Mouse (Mus musculus) brown adipose tissue, adult 24 weeks (tissue): ENCODE data around the gene Capn13. TPM values are rescaled to one million over a fixed set of nuclear protein-coding genes. Genes with fewer than 3 reads are reported as not detected.

Experiments used
- H3K27ac ChIP-seq: fragments of 200-500 bp; replicated peaks from 2 replicates; pipeline ENCODE4 v1.5.1; 2012; ENCODE audit warnings: low read depth, mild to moderate bottlenecking, low read length
- H3K4me1 ChIP-seq: fragments of 200-500 bp; 2 replicates; pipeline ENCODE4 v1.6.1; 2012; ENCODE audit warnings: low read length, mixed read lengths; ENCODE audit not compliant: control insufficient read depth, insufficient read depth, insufficient read length
- H3K4me3 ChIP-seq: fragments of 200-500 bp; 2 replicates; pipeline ENCODE4 v1.5.1; 2012; ENCODE audit warnings: low read depth, mild to moderate bottlenecking, low read length, moderate library complexity; ENCODE audit not compliant: insufficient read depth
- polyA plus RNA-seq: library from polyadenylated mRNA; stranded (reverse); fragments of >200 nt; gene quantifications from 2 replicates; pipeline ENCODE4 v1.2.4, GENCODE M21; 2012; ENCODE audit not compliant: missing spikeins, insufficient read depth, insufficient read length

Capn13 gene
- polyA plus RNA-seq, 1 experiment, result not detected

DNA sequence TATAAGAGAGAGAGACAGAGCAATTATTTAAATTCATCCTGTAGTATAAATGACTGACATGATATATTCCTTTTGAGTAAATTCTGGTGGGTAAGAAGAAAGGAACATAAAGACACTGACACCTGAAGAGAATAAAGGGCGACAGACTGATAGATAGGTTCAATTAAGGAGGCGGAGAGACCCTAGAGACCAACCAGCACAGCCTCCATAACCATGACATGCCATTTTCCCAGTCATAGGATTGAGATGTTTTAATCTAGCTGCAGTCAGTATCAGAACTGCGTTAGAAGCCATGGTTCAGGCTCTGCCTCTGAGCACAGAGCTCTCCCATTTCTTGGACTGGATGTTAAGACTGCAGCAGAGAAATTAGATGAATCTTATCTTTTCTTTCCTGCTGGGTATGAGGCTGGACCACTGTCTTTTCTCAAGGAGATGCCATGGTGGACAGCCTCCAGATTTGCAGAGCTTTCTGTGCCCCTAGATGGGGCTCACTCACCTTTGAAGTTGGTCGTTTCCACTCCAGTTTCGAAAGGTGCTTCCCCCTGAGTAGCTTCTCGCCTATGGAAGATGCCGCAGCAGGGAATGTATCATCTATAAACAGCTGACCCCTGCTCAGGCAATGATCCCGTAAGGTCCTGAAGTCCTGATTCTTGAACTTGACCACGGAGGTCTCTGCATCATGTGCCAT, 18.2 kb downstream of the Capn13 start:
- no peak overlapping the region for H3K4me3 ChIP-seq
- no peaks in the 10 kb centered on the region for H3K4me1 ChIP-seq
- no peak overlapping the region for H3K27ac ChIP-seq

- H3K4me3 ChIP-seq, result no peak overlapping the region
- no peak overlapping the region for H3K27ac ChIP-seq
- H3K4me1 ChIP-seq, result no peaks in the 10 kb centered on the region
Observed at GRCm38 (mm10) chr17:73381681-73382080, 19.0 kb downstream of the Capn13 start.

DNA sequence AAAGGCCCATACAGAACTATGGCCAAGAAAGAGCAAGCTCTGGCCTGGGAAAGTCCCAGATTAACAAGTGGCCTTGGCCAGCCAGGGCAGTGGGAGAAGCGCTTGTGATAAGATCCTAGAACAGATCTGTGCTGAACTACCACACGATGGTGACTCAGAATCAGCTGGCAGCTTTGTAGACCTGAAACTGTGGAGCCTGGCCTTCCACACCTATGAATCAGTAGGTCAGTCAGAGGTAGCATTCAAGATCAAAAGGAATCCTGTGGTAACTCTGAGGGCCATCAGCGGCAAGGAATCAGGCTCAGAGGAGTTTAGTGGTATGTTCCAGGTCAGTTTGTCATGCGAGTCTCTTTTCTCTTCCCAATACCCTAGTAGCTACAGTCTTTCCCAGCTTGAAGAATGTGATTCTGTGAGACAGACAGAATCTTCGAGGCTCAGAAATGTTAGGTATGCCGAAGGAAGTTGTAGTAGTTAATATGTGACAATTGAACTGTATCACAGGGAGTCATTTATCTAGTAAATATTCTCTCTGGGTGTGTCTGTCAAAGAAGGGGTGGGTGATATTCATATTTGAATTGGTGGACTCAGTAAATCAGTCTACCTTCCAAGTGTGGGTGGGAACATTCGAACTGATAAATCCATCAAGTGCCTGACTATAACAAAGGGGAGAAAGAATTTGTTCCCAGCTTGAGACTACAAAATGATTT, 22.7 kb downstream of the Capn13 start:
- H3K27ac ChIP-seq, result no peak overlapping the region
- H3K4me1 ChIP-seq, result no peaks in the 10 kb centered on the region
- no peak overlapping the region for H3K4me3 ChIP-seq

DNA sequence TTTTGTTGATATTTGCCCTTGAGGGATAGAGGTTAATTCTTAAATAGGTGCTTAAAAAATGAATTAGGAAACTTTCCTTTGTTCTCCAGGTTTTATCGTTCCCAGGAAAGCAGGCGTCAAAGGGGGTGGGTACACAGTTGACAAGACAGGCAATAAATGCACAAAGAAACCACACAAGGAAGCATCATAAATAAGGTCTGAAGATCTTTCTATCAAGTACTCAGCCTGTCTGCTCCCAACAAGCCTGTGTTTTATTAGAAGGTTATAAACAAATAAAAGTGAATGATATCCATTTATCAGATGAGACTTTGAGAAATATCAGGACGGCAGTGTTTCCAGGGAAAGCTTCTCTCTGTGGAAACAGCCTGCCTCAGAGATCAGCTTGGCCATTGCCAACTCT, 33.3 kb downstream of the Capn13 start:
- no peaks in the 10 kb centered on the region for H3K4me1 ChIP-seq
- no peak overlapping the region for H3K4me3 ChIP-seq
- H3K27ac ChIP-seq, result no peak overlapping the region

DNA sequence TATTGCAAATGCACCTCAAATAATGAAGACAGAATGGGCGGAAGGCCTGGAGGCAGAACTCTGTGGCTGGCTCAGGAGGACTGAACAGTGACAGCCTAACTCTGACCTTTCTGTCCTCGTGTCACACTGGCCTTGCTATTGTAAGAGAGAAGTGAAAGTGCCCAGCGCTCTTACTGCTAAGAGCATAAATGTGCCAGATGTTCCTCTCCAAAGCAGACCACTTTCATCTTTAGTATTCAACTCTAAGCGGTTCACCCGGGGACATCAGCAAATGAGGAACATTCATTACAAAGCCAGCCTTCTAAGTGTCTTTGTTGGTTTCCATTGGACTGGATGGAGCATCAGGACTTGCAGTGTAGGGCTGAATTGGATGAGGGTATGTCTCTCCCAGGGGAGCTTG, 39.6 kb downstream of the Capn13 start:
- Histone ChIP-seq H3K4me1 (no peaks in the 10 kb centered on the region), H3K4me3 (no peak overlapping the region), H3K27ac (0 out of 2 replicates have a peak overlapping the region, but pooled peaks have one; percentile 5)

DNA sequence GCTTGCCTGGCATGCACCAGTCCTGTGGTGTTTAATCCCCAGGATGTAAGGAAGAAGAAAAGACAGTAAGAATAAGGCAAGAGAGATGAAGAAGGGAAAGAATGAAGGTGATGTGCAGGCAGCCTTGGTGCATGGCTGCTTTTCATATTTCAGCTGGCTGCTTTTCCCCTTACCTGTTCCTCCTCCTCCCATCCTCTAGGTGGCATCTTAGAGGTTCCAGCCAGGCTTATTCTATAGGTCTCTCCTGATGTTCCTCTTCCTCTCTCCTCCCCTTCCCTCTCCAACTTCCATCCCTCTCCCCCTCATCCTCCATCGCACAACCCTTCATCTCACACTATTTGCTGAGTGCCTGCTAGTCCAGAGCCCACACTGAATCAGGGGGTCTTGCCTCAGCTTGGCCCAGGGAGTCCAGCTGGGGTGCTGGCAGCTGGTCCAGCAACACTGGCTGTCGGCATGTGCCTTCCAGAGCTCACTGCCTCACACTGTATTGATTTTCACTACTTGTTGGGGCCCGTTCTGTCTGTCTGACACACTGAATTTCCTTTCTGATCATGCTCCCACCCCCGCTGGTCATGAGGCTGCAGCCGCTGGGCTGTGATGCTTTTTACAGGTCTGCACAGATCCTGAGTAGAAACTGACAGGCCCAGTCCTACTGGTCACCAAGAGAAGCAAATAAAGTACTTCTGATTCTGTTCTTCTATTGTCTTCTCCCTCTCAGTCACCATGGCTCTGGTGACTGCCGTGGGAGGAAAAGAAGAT, 56.9 kb downstream of the Capn13 start:
- Histone ChIP-seq H3K4me3 (no peak overlapping the region), H3K27ac (no peak overlapping the region), H3K4me1 (no peaks in the 10 kb centered on the region)

GRCm38 (mm10) chr17:73342673-73343072, 58.0 kb downstream of the Capn13 start:
- no peak overlapping the region for H3K4me3 ChIP-seq
- no peak overlapping the region for H3K27ac ChIP-seq
- H3K4me1 ChIP-seq, result no peaks in the 10 kb centered on the region

DNA sequence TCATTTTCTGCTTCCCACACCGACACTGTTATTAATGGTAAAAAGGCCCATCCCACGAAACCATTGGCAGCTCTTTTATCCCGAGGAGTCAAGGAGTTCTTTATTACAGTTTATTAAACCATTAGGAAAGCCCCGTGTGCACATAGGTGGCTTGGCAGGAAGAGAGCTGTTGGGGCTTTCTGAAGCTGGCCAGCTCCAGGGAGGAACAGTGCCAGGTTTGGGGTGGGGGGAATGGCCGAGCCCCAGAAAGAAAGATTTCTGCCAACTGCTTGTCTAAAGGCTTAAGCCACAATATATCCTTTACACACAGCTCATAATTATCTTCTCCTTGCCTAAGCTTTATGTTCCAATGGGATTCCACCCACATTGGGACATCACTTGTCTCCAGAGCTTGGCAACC, 71.6 kb downstream of the Capn13 start:
- Histone ChIP-seq H3K27ac (no peak overlapping the region), H3K4me3 (no peak overlapping the region)

GRCm38 (mm10) chr17:73325314-73325713, 75.4 kb downstream of the Capn13 start:
- Histone ChIP-seq H3K27ac (no peak overlapping the region), H3K4me3 (no peak overlapping the region), H3K4me1 (no peaks in the 10 kb centered on the region)

More for the DNA sequence above, 71.6 kb downstream of the Capn13 start:
- H3K4me1 ChIP-seq, result no peaks in the 10 kb centered on the region

DNA sequence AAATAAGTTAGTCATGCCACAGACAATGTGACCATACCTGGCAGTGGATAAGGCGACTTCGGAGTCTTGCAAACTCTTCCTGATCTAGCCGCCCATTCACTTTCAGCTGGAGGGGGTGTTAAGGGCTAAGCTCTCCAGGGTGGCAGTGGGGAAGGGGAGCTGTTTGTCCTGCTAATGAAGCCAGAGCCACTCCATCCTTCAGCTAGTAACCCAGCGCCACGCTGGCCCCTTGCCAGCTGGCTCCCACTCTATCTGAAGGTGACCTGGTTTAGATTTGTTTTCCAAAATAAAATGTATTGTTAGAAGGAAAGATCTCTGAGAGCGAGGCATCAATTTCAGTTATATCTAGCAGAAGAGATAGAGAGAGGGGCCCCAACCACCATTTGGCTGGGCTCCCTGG, 75.9 kb downstream of the Capn13 start:
- Histone ChIP-seq H3K4me3 (no peak overlapping the region), H3K27ac (no peak overlapping the region), H3K4me1 (no peaks in the 10 kb centered on the region)

DNA sequence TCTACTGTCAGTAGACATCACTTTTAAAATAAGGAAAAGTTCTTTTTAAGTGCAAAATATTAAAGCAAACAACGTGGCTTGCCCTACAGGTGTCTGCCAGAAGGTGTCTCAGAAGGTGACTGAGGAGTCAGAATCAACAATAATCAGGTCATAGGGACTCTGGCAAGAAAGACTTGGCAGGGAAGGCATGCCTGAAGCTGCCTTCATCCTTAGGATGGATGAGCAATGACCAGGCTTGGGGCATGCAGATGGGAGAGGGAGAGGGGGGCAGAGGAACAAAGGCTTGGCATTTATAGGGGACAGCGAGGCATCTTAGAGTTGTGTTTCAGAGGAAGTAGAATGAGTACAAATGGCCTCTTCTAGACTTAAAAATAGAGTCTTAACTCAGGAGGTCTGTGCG, 76.7 kb downstream of the Capn13 start:
- Histone ChIP-seq H3K27ac (no peak overlapping the region), H3K4me1 (no peaks in the 10 kb centered on the region), H3K4me3 (no peak overlapping the region)

- H3K4me1 ChIP-seq, result no peaks in the 10 kb centered on the region
- no peak overlapping the region for H3K4me3 ChIP-seq
- no peak overlapping the region for H3K27ac ChIP-seq
Observed at GRCm38 (mm10) chr17:73314786-73315185, 85.9 kb downstream of the Capn13 start.

DNA sequence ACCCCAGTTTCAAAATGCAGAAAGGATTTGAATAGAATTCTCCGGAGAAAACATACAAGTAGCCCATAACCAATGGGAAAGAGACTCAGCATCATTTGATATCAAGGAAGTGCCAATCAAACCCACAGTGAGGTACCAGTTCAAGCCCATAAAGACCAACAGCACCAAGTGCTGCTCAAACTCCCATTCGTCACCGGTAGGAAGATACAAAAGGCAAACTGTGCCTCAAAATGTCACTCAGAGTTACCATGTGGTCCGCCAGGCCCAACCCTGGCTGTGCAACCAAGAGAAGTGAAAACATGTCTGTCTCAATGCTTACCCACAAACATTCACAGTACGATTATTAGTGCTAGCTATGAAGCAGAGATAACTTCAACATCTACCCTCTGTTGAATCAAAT, 89.2 kb downstream of the Capn13 start:
- Histone ChIP-seq H3K27ac (no peak overlapping the region), H3K4me1 (no peaks in the 10 kb centered on the region), H3K4me3 (no peak overlapping the region)

DNA sequence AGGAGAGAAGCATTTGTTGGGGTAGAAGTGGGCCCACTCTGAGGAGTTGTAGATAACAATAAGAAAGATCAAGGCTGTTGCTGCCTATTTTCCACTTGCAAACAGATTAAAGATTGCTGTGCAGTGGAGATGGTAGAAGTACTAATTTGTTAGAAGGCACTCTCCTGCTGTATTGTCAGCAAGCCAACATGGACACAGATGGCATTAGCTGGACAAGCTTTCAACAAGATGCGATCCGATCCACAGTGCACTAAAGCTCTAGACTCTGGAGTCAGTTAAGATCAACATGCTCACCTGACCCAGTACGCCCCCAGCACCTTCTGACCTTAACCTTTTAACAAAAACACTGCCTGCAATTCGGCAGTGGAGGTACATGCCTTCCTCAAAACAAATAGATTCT, 92.0 kb downstream of the Capn13 start:
- Histone ChIP-seq H3K27ac (no peak overlapping the region), H3K4me3 (no peak overlapping the region), H3K4me1 (no peaks in the 10 kb centered on the region)

DNA sequence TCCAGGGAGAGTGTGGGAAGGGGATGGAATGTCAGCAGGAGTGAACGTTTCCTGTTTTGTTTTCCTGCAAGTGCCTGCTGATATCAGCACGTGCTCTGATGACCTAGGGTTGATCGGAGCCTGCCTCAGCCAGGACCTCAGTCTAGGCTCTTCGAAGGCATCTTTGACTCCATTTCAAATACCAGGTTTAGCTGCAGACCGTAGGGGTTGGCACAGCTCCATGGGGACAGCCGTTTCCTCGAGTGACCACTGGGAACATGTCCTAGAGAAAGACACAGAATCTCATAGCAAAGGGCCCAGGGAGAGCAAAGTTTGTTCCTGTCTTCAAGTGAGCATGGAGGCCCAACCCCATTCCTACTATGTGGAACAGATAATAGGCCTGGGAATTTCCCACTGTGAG, 94.0 kb downstream of the Capn13 start:
- no peak overlapping the region for H3K27ac ChIP-seq
- no peak overlapping the region for H3K4me3 ChIP-seq
- H3K4me1 ChIP-seq, result no peaks in the 10 kb centered on the region
